Mouse (Mus musculus) brain, embryonic 14.5 days (tissue): ENCODE measurements around the gene Plet1. TPM values are rescaled to one million over a fixed set of nuclear protein-coding genes. Genes with fewer than 3 reads are reported as not detected.

Experiments used
- DNase-seq: peaks from one replicate; pipeline ENCODE4 v3.0.0-alpha.2; 2011; ENCODE audit warnings: low read depth
- CTCF ChIP-seq: fragments of 200-500 bp; IDR thresholded peaks from 2 replicates; pipeline ENCODE4 v1.5.1; 2012; ENCODE audit warnings: inconsistent platforms, mild to moderate bottlenecking, moderate library complexity, borderline replicate concordance; ENCODE audit not compliant: insufficient read depth, insufficient read length; ENCODE audit errors: extremely low read depth
- POLR2A ChIP-seq: fragments of 200-500 bp; IDR thresholded peaks from 2 replicates; pipeline ENCODE4 v1.6.1; 2012; ENCODE audit warnings: mild to moderate bottlenecking, inconsistent platforms, borderline replicate concordance; ENCODE audit not compliant: poor library complexity, insufficient read depth, insufficient read length, severe bottlenecking; ENCODE audit errors: extremely low read depth
- polyA plus RNA-seq: library from polyadenylated mRNA; depleted of rRNA; stranded (reverse); fragments of >200 nt; gene quantifications from 2 replicates; pipeline ENCODE4 v1.2.3, GENCODE M21; 2012; rRNA removed

The Plet1 gene
- 0.38 and 0.51 TPM in 2 replicates for polyA plus RNA-seq

DNA sequence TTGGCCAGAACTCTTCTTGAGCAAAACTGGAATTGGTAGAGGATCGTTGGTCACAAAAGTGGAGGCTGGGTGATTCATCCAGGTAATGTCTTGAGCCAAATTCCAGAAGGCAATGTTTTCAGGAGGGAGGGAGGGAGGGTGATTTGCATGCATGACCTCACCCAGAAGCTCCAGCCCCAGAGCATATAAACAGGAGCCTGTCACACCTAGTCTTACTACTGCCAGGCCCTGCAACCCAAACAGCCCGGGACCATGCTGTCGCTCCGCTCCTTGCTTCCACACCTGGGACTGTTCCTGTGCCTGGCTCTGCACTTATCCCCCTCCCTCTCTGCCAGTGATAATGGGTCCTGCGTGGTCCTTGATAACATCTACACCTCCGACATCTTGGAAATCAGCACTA, at the start of gene Plet1:
TSS of gene Plet1 (plus strand) at position 215 of the 400 bp plus-strand sequence.
- DNase-seq: no peak
- TF ChIP-seq POLR2A: no peak
- no peak for TF ChIP-seq CTCF

DNA sequence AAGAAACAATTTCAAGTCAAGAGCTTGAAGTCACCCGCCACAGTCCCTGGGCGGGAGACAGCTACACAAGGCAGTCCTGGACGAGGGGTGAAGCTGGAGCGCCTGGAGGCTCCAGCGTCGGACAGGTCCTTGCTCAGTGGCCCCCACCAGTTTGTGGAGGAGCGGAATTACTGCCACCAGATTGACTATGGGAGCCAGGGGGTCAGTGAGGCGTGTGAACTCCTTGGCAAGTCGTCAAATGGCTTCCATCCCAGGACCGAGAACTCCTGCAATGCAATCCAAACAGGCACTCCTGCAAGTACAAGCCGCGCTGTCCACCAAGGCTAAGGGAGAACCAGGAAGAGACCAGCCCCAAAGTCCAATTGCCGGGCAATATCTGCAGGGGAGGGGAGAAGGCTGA, 45.3 kb upstream of the Plet1 start:
- TF ChIP-seq CTCF: no peak
- TF ChIP-seq POLR2A: no peak
- peak; percentile 76 for DNase-seq

DNA sequence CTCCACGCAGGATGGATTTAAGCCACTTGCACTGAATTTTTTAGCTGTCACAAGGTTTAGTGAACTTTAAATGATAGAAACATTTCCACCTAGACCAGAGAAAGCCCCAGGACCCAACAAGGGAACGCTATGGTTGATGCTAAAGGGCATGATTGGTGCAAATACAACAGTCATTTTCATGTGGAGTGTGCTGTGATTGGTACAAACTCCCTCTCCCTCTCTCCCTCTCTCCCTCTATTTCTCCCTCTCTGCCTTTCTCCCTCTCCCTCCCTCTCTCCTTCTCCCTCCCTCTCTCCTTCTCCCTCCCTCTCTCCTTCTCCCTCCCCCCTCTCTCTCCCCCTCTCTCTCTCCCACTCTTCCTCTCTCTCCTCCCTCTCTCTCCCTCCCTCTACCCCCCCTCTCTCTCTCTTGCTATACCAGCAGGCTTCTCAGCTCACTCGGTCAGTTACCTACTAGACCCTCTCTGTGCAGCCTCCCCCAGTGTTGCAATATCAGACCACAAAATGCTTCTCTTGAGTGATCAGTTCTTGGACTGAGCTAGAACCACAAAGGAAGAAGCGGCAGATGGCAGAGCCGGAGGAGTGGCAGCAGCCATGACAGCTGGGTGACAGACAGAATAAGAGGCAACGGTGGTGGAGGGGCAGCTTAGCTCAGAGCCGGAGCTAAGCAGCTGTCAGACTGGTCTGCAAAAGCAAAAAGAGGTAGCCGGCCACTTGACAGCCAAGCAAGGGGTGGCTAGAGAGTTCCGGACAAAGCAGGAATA, 42.7 kb upstream of the Plet1 start:
- peak; percentile 90 for DNase-seq
- TF ChIP-seq POLR2A (no peak), CTCF (no peak)

DNA sequence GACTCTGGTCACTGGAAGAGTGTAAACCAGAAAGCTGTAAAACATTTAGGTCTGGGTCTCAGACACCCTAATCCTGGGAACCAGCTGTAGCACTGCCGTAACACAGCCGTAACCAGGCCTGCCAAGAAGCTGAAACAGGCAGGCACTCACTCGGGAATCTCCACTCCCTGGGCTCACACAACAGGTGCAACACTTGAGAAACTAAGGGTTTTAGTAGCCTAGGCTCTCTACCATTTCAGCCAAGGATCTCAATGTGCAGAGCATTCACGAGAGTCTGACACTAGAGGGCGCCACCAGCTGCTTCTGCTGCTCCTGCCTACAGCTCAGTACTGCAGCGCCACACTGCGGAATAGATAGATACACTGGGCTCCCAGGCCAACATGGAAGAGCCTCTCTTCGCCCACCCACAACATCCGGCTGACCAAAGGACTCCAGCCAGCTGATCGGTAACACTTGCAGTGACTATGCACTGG, 42.0 kb upstream of the Plet1 start:
- DNase-seq: peak; percentile 93
- TF ChIP-seq POLR2A (no peak), CTCF (peak; percentile 91)

DNA sequence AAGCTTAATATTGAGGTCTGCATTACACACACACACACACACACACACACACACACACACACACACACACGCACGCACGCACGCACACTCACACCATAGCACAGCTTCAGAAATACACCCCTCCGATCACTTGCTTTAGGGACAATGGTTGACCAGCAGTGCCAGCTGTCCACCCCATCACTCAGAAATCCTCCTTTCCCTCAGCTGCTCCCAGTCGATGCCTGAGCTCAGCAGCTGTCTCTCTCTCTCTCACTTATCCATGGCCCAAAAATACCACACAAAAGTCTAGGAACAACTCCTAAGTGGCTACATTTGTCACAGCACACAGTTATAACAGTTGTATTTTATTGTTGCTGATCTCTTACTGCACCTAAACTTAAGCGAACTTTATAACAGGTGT, 36.7 kb upstream of the Plet1 start:
- no peak for TF ChIP-seq POLR2A
- no peak for TF ChIP-seq CTCF
- no peak for DNase-seq

DNA sequence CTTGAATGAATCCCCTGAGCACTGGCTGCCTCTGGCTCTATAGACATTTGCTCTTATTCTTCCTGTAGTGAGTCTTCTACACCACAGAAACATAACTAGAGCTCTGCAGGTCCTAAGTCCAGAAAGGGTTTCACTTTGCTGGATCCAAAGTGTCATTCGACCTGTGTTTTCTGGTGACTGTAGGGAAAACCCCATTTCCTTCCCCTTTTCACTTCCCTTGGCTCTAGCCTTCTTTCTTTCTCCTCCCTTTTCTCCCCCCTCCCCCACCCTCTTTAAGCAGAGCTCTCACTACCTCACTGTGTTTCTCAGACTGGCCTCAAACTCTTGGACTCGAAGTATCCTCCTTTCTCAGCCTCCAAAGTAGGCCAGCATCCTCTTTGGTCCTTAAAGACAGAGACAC, 34.8 kb upstream of the Plet1 start:
- TF ChIP-seq CTCF: no peak
- no peak for TF ChIP-seq POLR2A
- no peak for DNase-seq

DNA sequence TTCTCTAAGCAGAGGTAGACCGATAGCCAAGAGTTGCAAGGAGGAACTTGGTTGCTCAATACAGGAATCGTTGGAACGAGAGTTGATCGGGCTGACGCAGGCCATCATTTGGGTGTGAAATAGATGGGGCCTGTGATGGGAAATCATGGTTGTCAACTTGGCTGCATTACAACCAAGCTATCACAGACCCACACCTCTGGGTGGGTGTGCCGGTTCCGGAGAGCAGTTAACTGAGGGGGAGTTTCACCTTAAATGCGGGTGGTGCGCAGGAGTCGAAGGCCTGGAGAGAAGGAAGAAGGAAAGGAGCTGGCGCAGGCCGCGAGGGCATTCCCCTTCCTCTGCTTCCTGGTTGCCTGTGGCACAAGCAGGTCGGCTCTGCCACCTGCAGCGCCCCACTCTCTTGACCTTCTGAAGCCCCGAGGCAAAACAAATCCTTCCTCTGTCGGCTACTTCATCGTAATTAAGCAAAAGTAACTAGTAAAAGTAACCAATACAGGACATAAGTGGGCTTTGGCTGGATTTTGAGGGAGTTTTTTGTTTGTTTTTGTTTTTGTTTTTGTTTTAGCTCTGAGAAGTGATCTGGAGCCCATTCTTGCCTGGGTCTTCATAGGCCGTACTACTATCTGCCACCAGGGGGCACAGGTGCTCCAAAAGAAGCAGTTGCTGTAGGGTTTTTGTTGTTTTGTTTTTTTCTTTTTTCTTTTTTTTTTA, 31.7 kb upstream of the Plet1 start:
- DNase-seq: peak; percentile 81
- TF ChIP-seq CTCF: peak; percentile 75; the same call in 1 of the 2 replicates
- no peak for TF ChIP-seq POLR2A

DNA sequence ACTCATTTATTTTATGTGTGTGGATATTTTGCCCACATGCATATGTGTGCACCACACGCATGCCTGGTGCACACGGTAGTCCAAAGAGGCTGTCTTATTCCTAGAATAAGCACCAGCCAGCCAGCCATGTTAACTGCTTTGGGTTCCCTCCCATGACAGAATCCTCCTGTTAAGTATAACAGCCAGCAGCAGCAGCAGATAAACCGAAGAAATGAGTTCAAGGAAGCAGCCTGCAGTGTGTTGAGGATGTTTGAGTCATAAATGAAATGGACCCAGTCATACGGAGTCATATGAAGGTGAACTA, 31.2 kb upstream of the Plet1 start:
- DNase-seq: no peak

DNA sequence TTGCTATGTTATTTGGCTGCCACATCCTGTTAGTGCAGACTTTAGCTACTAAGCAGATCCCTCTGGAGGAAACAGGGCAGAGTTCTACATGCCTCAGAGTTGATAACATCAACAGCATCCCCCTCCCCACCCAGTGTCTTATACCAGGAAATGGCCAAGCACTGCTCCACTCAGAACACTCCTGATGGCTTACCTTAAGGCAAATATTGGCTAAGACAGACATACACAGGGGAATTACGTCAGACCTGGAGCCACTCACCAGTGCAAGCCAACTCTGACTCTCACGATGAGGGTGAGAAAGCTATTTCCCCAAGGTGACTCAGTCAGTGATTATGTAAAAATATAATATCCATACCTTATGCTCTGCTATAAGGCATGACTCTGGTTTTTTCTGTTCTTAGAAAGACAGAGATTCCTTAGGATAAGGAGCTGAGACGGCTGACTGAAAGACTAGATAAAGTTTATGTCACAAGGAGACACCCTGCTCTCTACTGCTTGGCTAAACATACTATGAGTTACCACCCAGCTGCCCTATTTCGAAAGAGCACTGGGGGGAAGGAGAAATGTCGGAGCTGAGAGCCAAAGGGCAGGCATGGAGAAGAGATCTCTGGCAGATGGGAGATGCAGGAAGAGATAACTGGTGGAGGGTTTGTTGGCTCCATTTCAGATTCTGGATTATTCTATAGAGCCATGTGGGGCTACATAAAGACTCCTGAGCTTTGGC, 23.8 kb upstream of the Plet1 start:
- DNase-seq: no peak
- no peak for TF ChIP-seq CTCF
- no peak for TF ChIP-seq POLR2A

More for the DNA sequence above, 31.2 kb upstream of the Plet1 start:
- TF ChIP-seq CTCF (no peak), POLR2A (no peak)

DNA sequence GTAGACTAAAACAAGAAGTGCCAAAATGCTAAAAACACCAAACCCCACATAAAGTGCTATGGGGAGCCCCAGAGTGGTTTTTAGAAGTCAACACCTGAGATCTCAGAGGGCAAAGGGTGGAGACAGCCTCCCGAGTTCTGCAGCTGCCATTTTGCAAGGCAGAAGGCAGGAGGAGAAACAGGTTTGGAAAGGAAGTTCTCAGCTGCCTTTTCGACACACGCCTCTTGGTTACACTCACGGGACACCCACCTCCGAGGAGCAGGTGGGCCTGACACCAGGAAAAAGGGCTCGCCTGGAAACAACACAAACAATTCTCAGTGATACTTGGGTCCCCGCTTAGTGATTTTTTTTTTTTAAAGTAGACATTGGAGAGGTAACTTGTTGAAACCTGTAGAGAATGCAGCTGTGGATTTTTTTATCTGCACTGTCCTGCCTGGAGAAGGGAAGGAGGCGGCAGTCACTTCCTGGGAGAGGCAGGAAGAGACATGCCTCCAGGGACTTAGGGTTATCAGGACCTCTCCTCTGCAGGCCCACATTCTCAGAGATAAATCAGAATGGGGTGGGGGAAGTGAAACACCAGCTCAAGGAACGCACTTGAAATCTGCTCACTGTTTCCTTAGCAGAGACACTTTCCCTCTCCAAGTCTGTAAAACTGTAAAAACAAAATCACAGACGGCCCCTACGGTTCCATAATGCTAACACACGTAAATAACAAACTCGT, 23.0 kb upstream of the Plet1 start:
- DNase-seq: no peak
- TF ChIP-seq CTCF: no peak

DNA sequence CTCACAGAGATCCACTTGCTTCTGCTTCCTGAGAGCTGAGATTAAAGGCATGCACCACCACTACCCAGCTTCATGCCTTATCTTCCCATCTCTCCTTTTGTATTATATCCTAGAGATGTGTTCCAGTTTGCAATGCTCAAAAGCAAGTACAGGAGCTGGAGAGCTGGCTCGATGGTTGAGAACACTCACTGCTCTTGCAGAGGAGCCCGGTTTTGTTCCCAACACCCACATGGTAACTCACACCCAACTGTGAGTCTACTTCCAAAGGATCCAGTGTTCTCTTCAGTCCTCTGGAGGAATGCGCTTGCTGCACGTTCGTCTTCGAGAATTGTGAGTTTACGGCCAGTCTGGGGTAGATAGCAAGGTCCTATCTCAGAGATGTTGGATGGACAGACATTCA, 19.0 kb upstream of the Plet1 start:
- TF ChIP-seq POLR2A (no peak), CTCF (no peak)
- DNase-seq: no peak
